Mouse (Mus musculus) erythroblast, embryonic 14.5 days (primary cell): ENCODE data around the gene Kl.

Experiments
- GATA1 ChIP-seq: IDR thresholded peaks from 2 replicates; pipeline ENCODE4 v1.6.1; 2012; ENCODE audit warnings: low read length, inconsistent platforms, mixed read lengths
- TAL1 ChIP-seq: IDR thresholded peaks from 3 replicates; pipeline ENCODE4 v1.6.1; 2012; ENCODE audit warnings: low read length, inconsistent platforms, mixed read lengths

GRCm38 (mm10) chr5:150962756-150963155, 10.3 kb downstream of the Kl start:
- no peak for TF ChIP-seq GATA1
- no peak for TF ChIP-seq TAL1
